Mouse (Mus musculus) kidney, adult 18-20 months (tissue): ENCODE results near the gene Slc26a11.

Source experiments
- DNase-seq: peaks from one replicate; pipeline ENCODE4 v3.0.0; 2021

Slc26a11 gene

DNA sequence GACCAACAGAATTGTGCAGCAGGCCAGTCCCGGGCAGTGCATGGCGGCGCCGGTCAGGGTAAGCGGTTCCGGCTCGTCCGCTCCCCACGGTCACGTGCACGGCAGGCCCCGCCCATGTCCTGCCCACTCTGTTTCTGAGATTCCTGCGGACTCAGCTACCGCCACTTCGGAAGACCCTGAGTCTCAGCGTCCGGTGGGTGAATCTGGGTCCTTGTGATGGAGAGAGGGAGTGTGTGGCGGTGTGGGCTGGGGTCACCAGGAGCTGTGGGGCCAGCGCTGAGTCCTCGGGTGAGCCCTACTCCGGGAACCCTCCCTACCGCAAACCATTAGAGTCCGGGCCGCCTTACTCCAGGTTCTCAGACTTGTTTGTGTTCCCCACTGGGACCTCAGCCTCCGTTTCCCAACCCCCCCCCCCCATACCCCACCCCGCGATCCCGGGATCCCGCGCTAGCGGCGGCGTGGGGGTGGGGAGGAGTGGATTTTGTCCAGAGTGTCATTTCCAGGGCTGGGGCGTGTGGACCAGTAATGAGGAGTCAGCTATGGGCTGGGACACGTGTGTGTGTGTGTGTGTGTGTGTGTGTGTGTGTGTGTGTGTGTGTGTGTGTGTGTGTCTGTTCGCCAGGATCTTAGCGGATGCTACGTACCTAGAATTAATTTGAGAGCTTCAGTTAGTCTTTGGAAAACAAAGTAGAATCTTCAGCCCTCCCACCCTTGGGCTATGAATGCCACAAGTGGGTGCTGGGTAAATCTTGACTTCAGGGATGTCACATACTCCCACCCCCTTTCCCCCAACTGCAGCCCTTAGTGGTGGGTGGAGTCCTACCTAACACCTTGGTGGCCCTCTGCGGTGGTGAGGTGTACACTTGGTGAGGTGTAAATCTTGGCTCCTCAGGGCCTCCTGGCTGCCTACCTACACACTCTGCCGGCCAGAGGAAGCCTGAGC is at the start of gene Slc26a11, which contains the start of gene Sgsh:
Gene Slc26a11 (plus strand): TSS at position 115 of the 943 bp plus-strand sequence.
Gene Sgsh (minus strand): TSS at position 94 of the 943 bp plus-strand sequence.
- peak; percentile 94 for DNase-seq

DNA sequence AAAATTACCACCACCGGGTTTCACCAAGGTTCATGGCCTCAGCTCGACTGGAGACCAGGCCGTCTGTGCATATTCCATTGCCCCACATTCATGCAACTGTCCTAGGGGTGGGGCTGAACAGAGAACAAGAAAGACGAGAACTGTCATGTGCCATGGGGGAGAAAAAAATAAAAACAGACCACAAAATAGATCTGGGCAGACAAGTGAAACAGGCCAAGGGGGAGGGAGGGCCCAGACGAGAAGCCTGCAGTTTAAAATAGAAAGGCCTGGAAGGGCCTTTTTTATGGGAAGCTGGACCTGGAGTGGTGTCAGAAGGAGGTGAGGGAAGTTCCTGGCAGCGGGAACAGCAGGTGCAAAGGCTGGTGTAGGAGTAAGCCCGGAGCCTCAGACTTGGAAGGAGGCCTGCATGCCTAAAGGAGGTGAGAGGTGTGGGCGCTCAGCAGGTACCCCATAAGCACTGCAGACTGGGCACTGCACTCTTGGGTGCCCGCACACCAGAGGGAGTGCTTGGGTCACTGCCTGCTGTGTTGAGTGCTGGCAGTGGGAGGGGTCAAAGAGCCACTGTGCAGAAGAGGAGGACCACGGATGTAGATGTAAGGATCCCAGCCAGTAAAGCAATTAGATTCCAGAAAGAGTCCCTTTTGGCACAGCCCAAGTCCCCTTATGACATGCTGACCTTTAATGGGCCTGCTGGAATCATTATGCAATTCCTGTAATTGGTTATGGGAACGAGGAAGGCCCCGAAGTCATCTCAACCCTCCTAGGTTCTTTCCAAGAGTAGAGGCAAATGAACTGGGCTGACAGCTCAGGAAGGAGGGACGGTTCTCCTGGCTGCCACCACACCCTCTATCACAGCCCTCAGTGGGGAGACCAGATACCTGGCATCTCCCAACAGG is 48.3 kb upstream of the Slc26a11 start:
- DNase-seq = peak; percentile 14

DNA sequence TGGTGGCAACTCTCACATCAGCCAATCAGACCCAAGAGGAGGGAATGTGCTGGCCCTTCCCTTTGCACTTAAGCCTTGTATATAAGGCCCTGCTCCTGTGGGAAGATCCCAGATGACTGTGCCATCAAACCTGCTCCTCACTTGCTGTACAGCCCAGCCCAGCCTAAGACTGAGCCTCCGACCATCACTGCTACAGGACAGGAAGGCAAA is 47.8 kb upstream of the Slc26a11 start, which contains the start of gene Card14:
Gene Card14 (plus strand): TSS at position 111 of the 210 bp plus-strand sequence.
- no peak for DNase-seq

DNA sequence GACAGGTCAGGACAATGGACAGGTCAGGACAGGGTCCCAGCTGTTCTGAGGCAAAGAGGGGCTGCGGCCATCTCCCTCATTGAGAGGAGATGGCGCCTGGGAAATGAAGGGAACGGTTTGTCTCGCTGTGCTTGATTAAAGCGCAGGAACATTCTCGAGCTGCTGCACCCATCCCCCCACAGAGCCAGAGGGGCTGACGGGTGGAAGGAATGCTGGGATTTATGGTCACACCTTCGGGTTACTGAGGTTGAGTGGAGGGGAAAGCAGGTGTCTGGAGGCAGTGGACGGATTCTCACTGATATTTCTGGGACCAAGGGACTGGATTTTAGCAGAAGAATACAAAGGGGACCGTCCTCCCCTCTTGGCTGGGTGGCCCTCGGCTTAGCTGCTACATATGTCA is 47.4 kb upstream of the Slc26a11 start:
- DNase-seq = no peak

DNA sequence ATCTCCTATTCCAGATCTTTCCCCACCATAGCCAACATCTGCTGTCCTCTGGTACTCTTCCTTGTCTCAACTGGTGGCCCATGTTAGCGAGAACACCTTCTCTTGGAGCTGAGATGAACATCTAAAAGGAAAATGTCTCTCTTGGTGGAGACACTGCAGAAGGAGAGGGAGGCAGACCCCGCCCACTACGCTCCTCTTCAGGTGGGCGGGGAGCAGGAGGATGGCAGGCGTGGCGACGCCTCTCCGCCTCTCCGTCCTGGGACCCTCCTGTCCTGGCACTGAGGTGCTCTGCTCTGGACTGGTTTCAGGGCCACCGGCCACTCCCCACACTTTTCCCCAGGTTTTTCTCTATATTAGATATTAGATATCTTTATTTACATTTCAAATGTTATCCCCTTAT is 44.7 kb upstream of the Slc26a11 start:
- DNase-seq = no peak

DNA sequence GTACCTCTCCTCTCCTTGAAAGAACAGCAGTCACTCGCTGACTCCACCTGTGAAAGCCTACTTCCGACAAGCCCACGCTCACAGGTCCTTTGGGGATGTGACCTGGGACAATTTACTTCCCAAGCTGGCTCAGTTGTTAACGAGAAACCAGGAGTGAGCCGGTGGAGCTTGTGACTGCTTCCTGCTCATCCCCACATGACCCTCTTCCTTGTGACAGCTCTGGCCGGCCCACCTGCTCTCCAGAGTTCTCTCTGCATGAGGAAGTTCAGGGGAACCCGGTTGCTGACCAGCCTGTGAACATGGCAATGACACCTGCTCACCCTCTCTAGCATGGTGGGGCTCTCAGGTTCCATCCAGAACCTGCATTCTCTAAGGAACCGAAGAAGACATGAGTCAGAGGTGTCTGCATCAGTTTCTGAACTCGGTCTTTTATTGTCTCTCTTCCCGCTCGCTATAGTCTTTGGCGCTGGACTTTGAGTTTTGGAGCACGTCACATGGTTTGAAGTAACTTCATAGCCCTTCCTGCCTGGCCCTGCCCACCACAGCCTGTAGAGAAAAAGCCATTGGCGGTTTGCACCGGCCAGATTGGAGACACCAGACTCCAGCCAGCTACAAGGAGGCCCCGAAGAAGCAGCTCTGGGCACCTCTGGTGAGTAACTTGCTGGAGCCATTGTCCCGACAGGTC is 41.0 kb upstream of the Slc26a11 start:
- peak; percentile 65 for DNase-seq

DNA sequence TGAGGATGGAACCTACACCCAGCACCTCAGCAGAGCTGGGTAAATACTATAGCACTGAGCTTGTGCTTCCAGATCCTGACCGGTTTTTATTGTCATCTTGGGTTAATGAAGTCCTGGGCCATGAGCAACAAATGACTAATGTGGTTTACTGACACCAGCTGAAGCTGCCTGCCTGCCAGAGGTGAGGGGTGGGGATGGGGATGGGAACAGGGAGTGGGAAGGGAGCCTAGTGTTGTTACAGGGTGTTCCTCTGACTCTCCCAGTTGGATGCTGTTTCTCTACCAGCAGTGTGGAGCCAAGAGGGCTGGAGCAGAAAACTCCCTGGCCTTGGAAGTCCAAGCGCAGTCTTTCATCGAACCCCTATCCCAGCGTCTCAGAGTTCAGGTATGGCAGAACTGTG is 38.6 kb upstream of the Slc26a11 start:
- no peak for DNase-seq

DNA sequence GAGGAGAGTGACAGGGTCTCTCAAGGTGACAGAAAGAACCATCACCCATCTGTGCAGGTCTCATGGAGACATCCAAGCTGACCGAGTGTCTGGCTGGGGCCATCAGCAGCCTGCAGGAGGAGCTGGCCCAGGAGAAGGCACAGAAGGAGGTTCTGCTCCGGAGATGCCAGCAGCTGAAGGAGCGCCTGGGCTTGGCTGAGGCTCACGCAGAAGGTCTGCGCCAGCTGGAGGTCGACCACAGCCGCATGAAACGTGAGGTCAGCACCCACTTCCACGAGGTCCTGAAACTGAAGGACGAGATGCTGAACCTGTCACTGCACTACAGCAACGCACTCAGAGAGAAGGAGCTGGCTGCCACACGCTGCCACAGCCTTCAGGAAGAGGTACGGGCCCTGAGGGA is 32.8 kb upstream of the Slc26a11 start:
- no peak for DNase-seq

DNA sequence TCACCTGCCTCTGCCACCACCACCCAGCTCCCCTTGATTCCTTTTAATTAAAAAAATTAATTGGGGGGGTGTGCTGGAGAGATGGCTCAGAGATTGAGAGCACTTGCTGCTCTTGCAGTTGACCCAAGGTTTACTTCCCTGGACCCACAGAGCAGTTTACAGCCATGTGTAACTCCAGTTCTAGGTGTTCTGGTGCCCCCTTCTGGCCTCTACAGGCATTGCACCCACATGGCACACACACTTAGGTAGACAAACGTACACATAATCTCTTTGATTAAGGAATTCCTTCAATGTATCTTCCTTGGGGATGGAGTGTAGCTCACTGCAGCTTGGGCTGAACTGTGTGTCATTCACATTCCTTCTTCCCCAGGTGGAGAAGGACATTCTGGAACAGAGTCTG is 30.3 kb upstream of the Slc26a11 start:
- DNase-seq = no peak

DNA sequence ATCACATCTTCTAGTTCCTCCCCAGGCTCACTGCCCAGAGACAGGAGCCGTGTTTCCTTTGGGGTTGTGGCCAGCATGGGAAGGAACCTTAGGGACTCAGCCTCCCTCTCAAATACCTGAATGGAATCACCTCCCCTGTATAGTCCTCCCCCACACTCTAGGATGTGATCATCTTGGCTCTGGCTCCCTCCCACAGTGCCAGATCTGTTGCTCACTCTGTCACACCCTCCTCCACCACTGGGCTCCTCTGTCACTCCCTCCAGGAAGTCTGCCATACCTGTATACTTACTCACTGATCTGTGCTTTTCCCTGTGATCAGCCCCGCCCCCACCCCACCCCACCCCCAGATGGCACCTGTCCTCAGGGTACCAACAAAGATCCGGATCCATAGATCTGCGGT is 24.8 kb upstream of the Slc26a11 start:
- DNase-seq = no peak

DNA sequence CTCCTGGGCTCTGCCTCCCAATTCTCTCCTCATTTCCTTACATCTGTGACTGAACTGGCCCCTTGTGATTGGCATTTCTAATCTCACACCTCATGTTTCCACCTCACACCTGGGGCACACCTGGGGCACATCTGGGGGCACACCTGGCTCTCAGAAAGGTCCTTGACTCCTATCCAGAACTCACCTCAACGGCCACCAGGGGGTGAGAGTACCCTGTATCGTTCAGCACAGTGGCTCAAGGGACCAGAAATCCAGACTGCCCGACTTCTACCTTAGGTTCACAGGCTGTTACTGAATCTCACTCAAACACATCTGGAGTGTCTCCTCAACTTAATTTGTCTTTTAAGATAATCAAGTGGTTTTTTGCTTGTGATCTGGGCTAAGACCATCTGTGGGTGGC is 23.4 kb upstream of the Slc26a11 start:
- no peak for DNase-seq

DNA sequence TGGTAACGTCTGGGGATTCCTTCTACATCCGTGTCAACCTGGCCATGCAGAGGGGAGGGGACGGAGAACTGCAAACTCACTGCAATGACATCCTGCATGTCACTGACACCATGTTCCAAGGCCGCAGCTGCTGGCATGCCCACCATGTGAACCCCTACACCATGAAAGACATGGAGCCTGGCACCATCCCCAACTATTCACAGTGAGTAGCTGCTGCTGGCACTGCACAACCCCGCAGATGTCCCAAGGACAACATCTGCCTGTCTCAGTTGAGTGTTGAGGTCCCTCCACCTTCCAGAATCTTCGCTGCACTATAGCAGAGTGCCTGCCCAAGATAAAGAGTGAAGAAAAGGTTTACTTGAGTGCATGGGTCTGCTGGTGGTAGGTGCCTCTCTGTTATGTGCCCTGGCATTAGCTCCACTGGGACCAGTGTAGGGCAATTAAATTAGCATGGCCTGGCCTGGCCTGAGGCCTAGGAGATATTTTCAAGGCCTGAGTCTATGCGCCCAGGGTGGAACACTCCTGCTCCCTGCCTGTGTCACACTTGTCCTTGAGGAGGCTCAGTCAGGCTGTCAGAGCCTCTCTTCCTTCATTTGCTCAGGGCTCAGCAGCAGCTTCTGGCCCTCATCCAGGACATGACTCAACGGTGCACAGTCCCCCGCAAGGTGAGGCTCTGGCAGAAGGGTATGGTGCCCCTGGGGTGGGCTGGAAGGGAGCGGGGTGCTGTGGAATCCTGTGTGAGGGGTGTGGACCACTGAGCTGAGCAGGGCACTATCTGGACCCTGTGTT is 16.9 kb upstream of the Slc26a11 start:
- DNase-seq = no peak

DNA sequence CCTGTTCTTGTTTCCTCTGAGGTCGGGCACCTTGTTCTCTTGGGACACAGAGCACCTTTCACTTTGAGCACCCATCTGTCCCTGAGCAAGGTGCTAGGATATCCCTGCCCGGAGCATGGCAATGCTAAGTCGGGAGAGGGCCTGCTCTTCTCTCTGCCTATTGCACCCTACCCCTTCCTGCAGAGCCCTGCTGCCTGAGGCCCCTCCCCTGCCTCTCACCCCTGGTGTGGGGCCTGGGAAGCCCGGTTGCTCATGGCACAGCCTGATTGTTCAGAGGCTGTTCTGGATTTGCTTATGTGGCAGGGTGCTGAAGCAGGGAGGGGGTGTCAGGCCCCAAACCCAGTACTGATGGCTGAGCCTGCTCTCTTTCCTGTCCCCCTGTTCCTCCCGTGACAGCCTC is 16.2 kb upstream of the Slc26a11 start:
- no peak for DNase-seq

DNA sequence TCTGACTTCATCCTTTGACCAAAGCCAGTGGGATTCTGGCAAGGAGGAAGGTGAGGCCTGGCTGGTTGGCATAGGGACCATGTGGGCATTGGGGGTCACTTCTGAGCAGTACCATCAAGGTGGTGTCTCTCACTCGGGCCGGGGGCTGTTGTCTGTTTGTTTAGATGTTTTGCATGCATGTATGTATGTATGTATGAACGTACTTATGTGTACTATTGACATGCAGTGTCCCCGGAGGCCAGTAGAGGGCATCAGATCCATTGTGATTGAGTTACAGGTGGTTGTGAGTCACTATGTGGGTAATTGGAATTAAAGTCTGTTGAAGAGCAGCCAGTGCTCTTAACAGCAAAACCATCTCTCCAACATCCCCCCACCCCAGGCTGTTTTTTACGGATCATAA is 15.7 kb upstream of the Slc26a11 start:
- peak; percentile 83 for DNase-seq

DNA sequence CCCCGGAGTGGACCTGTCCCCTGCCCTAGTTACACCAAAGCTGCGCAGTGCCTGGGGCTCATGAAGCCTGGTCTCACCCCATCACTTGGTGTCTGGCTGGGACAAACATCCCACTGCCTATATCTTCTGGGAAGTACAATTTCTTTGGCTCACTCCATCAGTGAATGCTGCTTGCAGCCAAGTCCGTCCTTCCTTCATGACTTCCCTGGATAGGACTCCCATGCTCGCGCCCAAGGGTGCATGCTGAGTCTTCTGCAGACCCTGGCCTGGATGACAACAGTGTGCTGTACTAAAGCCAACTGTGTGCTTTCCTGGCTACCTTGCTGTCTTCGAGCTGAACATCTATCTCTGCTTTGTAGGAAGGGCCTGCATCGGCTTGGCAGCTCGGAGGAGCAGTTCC is 11.2 kb upstream of the Slc26a11 start:
- no peak for DNase-seq

DNA sequence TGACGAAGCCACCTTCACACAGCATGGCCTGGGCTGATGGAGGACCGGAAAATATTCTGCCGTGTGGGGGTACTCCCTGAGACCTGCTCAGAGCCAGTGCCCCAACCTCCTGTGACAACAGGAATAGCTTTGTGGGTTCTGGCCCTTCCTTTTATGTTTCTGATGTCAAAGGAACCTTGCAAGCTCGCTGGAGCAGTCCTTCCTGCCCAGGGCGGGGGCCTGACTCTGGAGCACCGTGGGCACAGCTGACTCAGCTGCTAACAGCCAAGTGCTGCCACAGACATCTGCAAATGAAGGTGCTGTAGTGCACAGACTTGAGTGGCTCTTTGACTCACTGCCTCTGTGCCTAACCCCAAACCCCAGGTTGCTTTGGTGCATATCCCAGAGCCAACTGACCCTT is 10.5 kb upstream of the Slc26a11 start:
- no peak for DNase-seq

DNA sequence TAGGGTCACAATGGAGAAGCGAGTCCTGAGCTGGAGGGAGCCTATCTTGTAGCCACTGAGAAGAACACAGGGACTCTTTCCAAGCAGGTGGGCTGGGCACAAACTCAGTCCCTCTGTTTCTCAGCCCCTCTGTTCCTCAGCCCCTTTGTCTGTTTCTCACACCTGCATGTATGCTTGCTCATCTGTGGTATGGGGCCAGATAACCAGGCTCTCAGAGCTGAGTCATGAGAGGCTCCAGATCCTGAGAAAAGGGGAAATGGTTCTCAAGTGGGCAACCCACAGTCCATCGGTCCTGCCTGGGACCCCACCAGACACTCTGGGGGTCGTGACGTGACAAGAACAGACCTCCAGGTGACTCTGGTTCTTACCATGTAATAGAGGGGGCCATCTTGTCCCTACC is 8.2 kb upstream of the Slc26a11 start:
- no peak for DNase-seq

DNA sequence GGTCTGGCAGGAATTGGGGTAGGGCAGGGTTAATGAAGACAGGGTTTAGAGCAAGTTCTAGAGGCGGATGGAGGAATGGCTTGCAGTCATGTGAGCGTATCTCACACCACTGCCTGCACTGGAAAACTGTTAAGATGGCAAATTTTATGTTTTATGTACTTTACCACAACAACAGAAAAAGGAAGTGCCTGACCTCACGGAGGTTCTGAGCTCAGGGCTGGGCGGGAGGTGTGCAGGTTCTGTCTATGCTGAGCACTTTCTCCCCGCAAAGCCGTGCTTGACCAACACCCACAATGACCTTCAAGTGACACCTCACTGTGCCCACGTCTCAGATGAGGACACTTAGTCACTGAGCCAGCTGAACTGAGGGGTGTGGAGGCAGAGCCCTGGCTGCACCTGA is 3.2 kb upstream of the Slc26a11 start:
- no peak for DNase-seq

DNA sequence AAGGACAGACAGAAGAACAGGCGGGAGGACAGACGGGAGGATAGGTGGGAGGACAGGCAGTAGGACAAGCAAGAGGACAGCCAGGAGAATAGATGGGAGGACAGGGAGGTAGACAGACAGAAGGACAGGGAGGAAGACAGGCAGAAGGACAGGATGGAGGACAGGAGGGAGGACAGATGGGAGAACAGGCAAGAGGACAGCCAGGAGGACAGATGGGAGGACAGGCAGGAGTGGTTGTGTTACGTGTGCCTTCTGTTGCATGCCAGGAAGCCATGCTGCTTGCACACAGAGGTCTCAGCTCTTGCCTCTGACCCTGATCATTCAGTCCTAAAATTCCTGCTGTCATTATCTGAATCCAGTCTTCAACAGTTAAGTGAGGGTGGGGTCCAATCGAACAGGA is 1.4 kb upstream of the Slc26a11 start:
- no peak for DNase-seq

DNA sequence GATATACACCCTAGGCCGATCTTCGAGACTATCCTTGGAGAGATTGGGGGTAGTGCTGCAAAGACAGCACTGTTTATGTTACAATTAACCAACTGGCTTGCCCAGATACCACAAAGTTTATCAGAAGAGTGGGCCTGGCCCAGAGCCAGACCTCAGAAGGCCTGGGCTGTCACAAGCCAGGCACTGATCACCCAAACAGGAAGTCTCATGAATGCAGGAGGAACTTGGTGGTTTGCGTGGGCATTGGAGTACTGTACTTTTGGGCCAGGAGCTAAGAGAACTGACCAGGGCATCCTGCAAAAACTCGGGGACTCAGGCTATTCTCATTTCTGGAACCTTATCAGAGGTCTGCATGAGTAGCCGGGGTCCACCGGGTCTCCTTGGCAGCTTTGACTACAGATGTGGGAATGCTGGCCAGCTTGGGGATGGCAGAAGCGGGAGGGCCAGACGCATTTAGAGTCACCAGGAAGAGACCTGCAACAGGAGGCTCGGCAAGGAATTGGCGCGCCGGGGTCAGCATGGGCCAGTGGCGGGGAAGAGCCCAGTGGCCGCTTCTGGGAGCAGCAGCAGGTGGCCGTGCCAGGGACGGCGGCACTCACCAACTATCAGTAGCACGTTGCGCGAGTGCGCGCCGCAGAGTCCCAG is 437 bp upstream of the Slc26a11 start:
- DNase-seq = peak; percentile 45

DNA sequence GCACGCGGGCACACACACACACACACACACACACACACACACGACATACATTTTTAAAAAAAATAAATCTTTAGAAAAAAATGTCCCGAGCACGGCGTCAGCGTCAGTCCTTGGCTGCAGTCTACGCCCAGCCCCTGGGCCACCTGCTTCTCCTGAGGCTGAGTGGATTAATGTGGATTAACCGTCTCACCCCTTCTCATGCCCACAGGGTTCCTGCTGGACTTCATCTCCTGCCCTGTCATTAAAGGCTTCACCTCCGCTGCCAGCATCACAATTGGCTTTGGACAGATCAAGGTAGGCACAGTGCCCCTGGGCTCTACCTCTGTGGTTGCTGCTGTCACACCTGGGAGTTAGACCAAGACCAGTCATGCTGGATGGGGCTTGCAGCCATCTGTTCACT is 3.7 kb downstream of the Slc26a11 start:
- no peak for DNase-seq
